Mouse (Mus musculus) liver, embryonic 12.5 days (tissue): ENCODE results near the gene Trim8. TPM values are rescaled to one million over a fixed set of nuclear protein-coding genes. Genes with fewer than 3 reads are reported as not detected.
A peak's percentile ranks its signal among the peaks of the same experiment; 100 is the strongest.

Source experiments
- ATAC-seq: fragments of 200-750 bp; cut with Nextera tagmentation; 2 replicates; pipeline ENCODE4 v1.8.0; 2017; ENCODE audit warnings: moderate number of reproducible peaks, mild to moderate bottlenecking, moderate library complexity
- H3K27ac ChIP-seq: fragments of 300-500 bp; sonication (generic); 2 replicates; pipeline ENCODE4 v1.5.1; 2016; ENCODE audit warnings: mild to moderate bottlenecking
- H3K27me3 ChIP-seq: fragments of 300-500 bp; sonication (generic); replicated peaks from 2 replicates; pipeline ENCODE4 v1.6.1; 2016; ENCODE audit warnings: mild to moderate bottlenecking, moderate library complexity
- H3K36me3 ChIP-seq: fragments of 300-500 bp; sonication (generic); 2 replicates; pipeline ENCODE4 v1.6.1; 2016; ENCODE audit warnings: mild to moderate bottlenecking, moderate library complexity
- H3K4me1 ChIP-seq: fragments of 300-500 bp; sonication (generic); 2 replicates; pipeline ENCODE4 v1.6.1; 2016
- H3K4me2 ChIP-seq: fragments of 300-500 bp; sonication (generic); 2 replicates; pipeline ENCODE4 v1.6.1; 2016; ENCODE audit warnings: mild to moderate bottlenecking, moderate library complexity
- H3K4me3 ChIP-seq: fragments of 300-500 bp; sonication (generic); 2 replicates; pipeline ENCODE4 v1.5.1; 2016; ENCODE audit warnings: mild to moderate bottlenecking, moderate library complexity
- H3K9ac ChIP-seq: fragments of 300-500 bp; sonication (generic); 2 replicates; pipeline ENCODE4 v1.6.1; 2016; ENCODE audit warnings: mild to moderate bottlenecking, moderate library complexity
- H3K9me3 ChIP-seq: fragments of 300-500 bp; sonication (generic); replicated peaks from 2 replicates; pipeline ENCODE4 v1.6.1; 2016; ENCODE audit warnings: mild to moderate bottlenecking, moderate library complexity
- WGBS: fragments of 180-500 bp; shearing (Covaris S2); methylation state at CpG from one replicate; pipeline ENCODE4 v1.1.7; 2016; ENCODE audit not compliant: insufficient replicate concordance; 5-methylcytosine and 5-hydroxymethylcytosine counted together
- polyA plus RNA-seq: library from polyadenylated mRNA; unstranded; fragments of >200 nt; fragmentation: Nextera tagmentation; extraction: Ambion mirVana; gene quantifications from 2 replicates; pipeline ENCODE4 v1.2.1, GENCODE M21; 2016

The Trim8 gene
- polyA plus RNA-seq, 1 experiment from 2014 or later = 19.0 TPM

DNA sequence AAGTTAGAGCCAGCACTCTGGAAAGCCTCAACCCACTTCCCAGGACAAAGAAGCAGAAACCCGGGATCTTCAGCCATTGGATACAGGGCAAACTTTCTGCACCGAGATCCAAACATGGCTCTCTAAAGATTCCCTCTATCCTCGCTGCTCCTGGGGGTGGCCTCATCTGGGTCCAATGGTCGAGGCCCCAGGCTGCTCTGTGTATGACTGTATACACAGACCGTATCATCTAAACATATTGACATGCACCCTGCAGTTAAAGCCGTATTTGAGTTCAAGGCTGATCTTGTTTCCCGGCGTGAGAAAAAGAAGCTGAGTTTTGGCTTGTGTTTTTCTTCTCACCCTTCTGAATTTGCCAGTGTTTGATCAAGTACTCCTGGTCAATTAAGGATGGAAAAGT lies 41.2 kb downstream of the Trim8 start:
- H3K36me3 ChIP-seq = peaks cover 13% of the 10 kb centered on the region; the same call in 1 of the 2 replicates
- no peak overlapping the region for H3K9ac ChIP-seq
- H3K4me1 ChIP-seq = peaks cover 15% of the 10 kb centered on the region
- H3K4me3 ChIP-seq = no peak overlapping the region
- H3K4me2 ChIP-seq = no peak overlapping the region
- WGBS = 73% methylated on average over 8 of the region's 8 CpGs
- H3K9me3 ChIP-seq = no peaks in the 10 kb centered on the region
- no peaks in the 10 kb centered on the region for H3K27me3 ChIP-seq
- no peak overlapping the region; the same call in 1 of the 2 replicates for H3K27ac ChIP-seq
- ATAC-seq = no peak

DNA sequence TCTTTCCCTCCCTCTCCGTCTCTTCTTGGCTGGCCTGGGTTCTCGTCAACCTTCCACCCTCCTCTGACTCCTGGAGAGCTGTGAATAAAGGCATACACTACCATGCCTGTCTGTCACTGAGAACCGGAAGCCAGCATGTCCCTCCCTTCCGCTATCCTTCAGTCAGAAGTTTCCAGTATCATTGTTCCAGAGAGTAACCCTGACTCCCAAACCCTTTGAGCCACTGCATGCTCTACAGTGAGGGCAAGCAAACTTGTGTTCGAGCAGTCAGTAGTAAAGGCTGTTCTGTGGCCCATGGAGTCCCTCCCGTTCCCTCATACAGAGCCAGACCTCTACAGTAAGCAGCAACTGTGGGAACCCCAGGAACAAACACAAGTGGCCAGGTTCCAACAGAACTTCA lies 46.1 kb downstream of the Trim8 start:
- Histone ChIP-seq H3K27me3 (no peaks in the 10 kb centered on the region), H3K9me3 (no peaks in the 10 kb centered on the region), H3K27ac (no peak overlapping the region), H3K36me3 (peaks cover 35% of the 10 kb centered on the region), H3K4me3 (no peak overlapping the region), H3K4me1 (peaks cover 10% of the 10 kb centered on the region), H3K4me2 (no peak overlapping the region), H3K9ac (peak overlapping the region; percentile 30; the same call in 1 of the 2 replicates)
- ATAC-seq = no peak
- WGBS = 75% methylated on average over 6 of the region's 6 CpGs

DNA sequence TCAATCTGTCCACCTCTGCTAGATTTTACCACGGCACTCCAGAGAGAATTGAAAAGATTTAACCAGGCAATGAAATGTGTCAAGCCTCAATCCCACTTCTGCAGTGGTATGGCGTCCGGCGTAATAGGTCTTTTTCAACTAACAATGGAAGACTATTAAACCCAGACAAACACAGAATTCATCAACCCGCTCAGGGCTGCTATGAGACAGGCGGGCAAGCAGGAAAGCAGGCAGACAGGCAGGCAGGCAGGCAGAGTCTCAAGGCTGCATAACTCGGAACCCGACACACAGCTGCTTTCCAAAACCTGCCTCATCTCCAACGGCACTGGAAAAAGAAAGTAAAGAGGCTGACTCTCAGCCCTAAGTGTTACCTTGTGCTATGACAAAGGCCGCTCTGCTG lies 46.6 kb downstream of the Trim8 start:
- Histone ChIP-seq H3K9me3 (no peaks in the 10 kb centered on the region), H3K4me2 (no peak overlapping the region), H3K27me3 (no peaks in the 10 kb centered on the region), H3K4me1 (peaks cover 16% of the 10 kb centered on the region), H3K4me3 (no peak overlapping the region), H3K9ac (no peak overlapping the region), H3K36me3 (peaks cover 35% of the 10 kb centered on the region), H3K27ac (no peak overlapping the region)
- no peak for ATAC-seq
- 86% methylated on average over 10 of the region's 10 CpGs for WGBS

DNA sequence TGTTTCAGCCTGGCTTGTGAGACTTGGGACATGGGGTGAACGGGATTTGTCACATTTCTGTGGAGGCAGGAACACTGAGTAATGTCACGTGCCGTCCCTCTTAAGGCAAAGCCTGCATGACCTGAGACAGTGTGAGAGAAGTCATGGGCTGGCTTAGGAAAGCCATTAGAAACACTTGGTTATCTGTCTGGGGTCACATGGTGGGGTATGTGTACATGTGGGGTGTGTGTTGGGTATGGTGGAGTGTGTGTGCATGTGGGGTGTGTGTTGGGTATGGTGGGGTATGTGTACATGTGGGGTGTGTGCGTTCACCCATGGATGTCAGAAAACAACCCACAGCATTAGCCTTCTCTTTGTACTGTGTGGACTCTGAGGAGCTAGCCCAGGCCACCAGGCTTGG lies 48.9 kb downstream of the Trim8 start:
- ATAC-seq = no peak; the same call in 1 of the 2 replicates
- peaks cover 35% of the 10 kb centered on the region for H3K36me3 ChIP-seq
- no peak overlapping the region for H3K4me3 ChIP-seq
- peaks cover 34% of the 10 kb centered on the region for H3K4me1 ChIP-seq
- H3K9me3 ChIP-seq = no peaks in the 10 kb centered on the region
- H3K4me2 ChIP-seq = no peak overlapping the region
- no peaks in the 10 kb centered on the region for H3K27me3 ChIP-seq
- 80% methylated on average over 4 of the region's 4 CpGs for WGBS
- H3K27ac ChIP-seq = no peak overlapping the region
- H3K9ac ChIP-seq = no peak overlapping the region

DNA sequence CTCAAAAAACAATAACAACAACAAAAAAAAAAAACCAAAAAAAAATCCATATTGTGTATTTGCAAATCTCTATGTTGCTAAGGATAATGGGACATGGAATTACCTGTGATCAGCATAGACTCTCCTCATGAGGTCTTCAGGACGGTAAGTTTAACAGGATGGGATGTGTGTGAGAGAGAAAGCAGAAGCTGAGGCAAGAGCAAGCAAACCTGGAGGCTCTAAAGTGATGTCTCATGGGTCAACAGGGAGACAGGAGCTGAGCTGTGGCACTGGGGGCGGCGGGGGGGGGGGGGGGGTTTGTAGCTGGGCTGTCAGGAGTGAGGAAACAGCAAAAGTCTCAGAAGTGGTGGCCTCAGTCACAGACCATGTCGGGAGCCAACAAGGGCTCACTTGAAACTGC lies 51.0 kb downstream of the Trim8 start:
- no peak for ATAC-seq
- Histone ChIP-seq H3K9me3 (no peaks in the 10 kb centered on the region), H3K27me3 (no peaks in the 10 kb centered on the region), H3K27ac (peak overlapping the region; percentile 64; the same call in 1 of the 2 replicates), H3K36me3 (peaks cover 45% of the 10 kb centered on the region), H3K4me3 (no peak overlapping the region), H3K4me1 (peaks cover 30% of the 10 kb centered on the region), H3K4me2 (no peak overlapping the region), H3K9ac (no peak overlapping the region)
- WGBS = 58% methylated on average over 4 of the region's 4 CpGs

DNA sequence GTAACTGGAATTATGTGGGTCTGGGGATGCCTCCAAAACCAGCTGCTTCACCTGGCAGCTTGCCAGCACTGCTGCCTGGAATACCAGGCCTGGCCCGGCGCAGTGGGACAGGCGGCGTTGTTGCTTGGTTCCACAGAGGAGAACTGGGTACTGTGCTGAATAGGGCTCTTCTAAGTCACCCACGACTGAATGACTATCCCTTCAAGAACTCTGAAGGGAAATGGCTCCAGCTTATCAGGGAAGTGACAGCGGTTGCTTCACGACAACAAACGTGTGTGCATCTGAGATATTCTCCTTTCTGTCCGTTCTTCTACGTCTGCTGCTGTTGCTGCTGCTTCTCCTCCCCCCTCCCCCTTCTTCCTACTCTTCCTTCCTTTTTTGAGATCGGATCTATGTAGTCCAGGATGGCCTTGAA lies 52.0 kb downstream of the Trim8 start:
- Histone ChIP-seq H3K4me3 (no peak overlapping the region), H3K27me3 (no peaks in the 10 kb centered on the region), H3K4me2 (peak overlapping the region; percentile 61), H3K4me1 (peaks cover 31% of the 10 kb centered on the region), H3K9ac (peak overlapping the region; percentile 53), H3K27ac (peak overlapping the region; percentile 88), H3K9me3 (no peaks in the 10 kb centered on the region), H3K36me3 (peaks cover 41% of the 10 kb centered on the region)
- peak; percentile 89 for ATAC-seq
- 13% methylated on average over 11 of the region's 11 CpGs for WGBS

DNA sequence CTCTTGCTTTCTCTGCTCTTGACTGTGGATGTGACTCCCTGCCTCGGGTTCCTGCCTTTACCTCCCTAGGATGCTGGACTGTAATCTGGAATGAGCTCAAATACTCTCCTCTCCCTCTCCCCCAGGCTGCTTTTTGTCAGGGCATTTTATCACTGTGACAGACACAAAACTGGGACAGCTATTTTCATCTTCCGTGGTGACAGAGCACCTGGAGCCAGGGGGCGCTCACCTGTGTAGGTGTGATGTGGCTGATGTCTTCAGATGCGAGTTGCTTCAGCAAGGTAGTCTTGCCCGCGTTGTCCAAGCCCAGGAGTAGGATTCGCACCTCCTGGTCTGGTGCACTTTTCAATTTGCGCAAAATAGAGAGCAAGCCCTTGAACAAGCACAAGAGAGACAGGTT lies 56.5 kb downstream of the Trim8 start:
- Histone ChIP-seq H3K36me3 (peaks cover 13% of the 10 kb centered on the region), H3K27ac (no peak overlapping the region), H3K4me3 (no peak overlapping the region), H3K27me3 (no peaks in the 10 kb centered on the region), H3K4me1 (peaks cover 36% of the 10 kb centered on the region), H3K9me3 (no peaks in the 10 kb centered on the region), H3K4me2 (no peak overlapping the region), H3K9ac (no peak overlapping the region)
- ATAC-seq = no peak
- 72% methylated on average over 8 of the region's 8 CpGs for WGBS

DNA sequence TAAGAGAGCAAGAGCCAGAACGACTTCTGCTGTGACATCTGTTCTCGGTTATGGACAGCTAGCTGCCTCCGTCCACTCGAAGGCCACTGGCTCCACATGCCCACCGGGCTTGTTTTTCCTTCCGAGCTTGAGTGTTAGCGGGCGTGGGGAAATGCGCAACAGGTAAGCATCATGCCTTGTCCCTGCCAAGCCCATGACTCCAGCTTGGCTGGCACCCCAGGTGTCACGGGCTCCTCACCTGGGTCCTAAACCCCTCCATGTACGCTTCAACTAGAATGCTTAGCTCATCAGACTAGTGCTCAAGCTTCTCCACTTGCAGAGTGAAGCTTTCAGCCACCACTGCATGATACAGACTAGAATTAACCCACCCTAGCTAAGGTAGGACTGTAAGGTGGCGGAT lies 57.1 kb downstream of the Trim8 start:
- no peaks in the 10 kb centered on the region for H3K27me3 ChIP-seq
- no peak for ATAC-seq
- 76% methylated on average over 12 of the region's 12 CpGs for WGBS
- H3K36me3 ChIP-seq = peaks cover 13% of the 10 kb centered on the region
- no peak overlapping the region for H3K9ac ChIP-seq
- no peak overlapping the region for H3K27ac ChIP-seq
- H3K4me2 ChIP-seq = no peak overlapping the region
- H3K4me1 ChIP-seq = peaks cover 35% of the 10 kb centered on the region
- no peak overlapping the region for H3K4me3 ChIP-seq
- no peaks in the 10 kb centered on the region for H3K9me3 ChIP-seq

DNA sequence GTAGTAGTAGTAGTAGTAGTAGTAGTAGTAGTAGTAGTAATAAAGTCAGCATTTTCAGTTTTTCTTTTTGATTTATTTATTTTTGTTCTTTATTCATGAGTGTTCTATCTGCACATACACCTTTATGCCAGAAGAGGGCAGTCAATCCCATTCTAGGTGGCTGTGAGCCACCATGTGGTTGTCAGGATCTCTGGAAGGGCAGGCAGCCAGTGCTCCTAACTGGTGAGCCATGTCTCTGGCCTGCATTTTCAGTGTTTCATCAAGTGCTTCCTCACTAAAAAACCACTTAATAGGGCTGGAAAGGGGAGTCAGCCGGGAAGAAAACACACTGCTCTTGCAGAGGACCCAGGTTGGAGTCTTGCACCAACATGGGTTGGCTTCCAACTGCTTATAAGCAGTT lies 60.6 kb downstream of the Trim8 start:
- no peaks in the 10 kb centered on the region for H3K9me3 ChIP-seq
- no peak overlapping the region for H3K27ac ChIP-seq
- peaks cover 22% of the 10 kb centered on the region for H3K4me1 ChIP-seq
- H3K27me3 ChIP-seq = no peaks in the 10 kb centered on the region
- H3K4me2 ChIP-seq = no peak overlapping the region
- no peak overlapping the region for H3K9ac ChIP-seq
- WGBS = 31% methylated on average over 1 of the region's 1 CpGs
- no peak overlapping the region for H3K4me3 ChIP-seq
- H3K36me3 ChIP-seq = peaks cover 1% of the 10 kb centered on the region
- no peak for ATAC-seq

DNA sequence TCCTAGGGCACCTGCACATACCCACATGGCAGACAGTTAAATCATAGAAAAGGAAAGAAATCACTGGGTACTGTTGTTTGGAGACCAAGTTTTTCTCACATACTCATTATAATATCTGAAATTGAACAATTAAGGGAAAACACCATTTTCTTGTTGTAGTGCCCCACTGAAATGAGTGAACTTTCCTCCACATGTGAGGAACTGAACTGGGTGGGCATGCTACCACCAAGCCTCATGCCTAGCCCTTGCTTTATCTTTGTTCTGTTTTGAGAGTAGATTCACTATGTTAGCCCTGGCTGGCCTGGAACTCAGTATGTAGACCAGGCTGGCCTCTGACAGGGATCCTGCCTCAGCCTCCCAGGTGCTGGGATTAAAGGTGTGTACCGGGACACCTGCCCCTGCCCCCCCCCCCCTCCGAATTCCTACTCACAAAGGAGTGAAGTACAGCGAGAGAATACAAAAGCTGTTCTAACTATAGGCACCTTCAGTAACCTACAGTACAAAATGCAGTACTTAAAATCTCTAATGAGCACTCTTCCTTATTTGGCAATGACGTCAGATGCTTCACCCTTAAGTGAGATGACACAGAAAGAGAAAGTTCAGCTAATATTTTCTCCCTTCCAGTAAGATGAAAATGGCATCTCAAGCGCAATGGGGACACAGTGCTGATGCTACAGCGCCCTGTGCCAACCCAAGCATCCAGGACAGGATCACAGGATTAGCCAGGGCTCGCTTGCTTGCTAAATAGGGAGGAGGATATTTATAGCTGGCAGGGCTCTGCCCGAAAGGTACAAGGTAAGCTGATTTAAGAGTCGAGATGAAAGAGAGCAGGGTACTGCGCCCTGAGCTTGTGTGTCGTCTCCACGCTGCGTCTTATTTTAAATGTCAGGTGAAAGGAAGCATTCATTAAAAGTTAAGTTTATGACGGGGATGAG lies 61.3 kb downstream of the Trim8 start:
- Histone ChIP-seq H3K27me3 (no peaks in the 10 kb centered on the region), H3K9me3 (no peaks in the 10 kb centered on the region), H3K9ac (no peak overlapping the region), H3K4me3 (no peak overlapping the region), H3K27ac (no peak overlapping the region), H3K4me2 (no peak overlapping the region), H3K4me1 (peaks cover 22% of the 10 kb centered on the region), H3K36me3 (no peaks in the 10 kb centered on the region)
- WGBS = 83% methylated on average over 14 of the region's 14 CpGs
- no peak for ATAC-seq

DNA sequence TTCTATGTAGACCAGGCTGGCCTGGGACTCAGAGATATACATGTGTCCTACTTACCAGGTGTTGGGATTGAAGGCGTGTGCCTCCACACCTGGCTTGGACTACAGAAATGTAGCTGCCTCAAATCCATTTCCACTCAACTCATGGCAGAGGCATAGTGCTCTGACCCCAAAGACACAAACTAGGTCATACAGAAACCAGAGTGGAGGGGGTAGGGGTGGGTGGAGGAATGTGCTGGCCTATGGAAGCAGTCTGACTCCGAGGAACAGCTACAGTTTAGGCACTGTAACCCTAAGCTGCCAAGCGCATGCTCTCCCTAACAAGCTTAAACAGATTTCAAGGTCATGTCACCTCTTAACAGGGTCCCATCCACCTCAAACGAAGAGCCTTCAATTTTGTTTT lies 62.1 kb downstream of the Trim8 start:
- Histone ChIP-seq H3K9me3 (no peaks in the 10 kb centered on the region), H3K9ac (no peak overlapping the region), H3K4me1 (peaks cover 20% of the 10 kb centered on the region), H3K27ac (no peak overlapping the region), H3K4me2 (no peak overlapping the region), H3K36me3 (no peaks in the 10 kb centered on the region), H3K4me3 (no peak overlapping the region), H3K27me3 (no peaks in the 10 kb centered on the region)
- no peak for ATAC-seq
- 76% methylated on average over 4 of the region's 4 CpGs for WGBS

DNA sequence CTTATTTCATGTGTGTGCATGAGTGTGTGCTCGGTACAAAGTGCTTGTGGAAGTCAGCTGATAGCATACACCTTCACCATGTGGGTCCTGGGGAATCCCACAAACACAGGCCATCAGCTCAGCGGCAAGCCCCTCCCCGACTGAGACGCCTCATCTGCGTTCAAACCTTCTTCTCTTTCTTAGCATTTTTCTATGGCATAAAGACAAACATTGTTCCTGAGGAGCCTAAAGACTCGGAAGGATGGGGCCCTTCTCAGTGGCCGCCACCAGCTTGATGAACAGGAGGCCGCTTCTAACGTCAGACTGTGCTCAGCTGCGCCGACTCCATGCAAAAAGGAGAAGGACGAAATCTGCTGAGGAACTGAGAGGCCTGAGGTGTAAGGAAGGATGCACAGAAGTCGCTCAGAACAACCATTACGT lies 62.6 kb downstream of the Trim8 start:
- WGBS = 66% methylated on average over 14 of the region's 14 CpGs
- Histone ChIP-seq H3K4me1 (peaks cover 16% of the 10 kb centered on the region), H3K4me2 (no peak overlapping the region), H3K27ac (no peak overlapping the region), H3K36me3 (no peaks in the 10 kb centered on the region), H3K9me3 (no peaks in the 10 kb centered on the region), H3K4me3 (no peak overlapping the region), H3K27me3 (no peaks in the 10 kb centered on the region), H3K9ac (no peak overlapping the region)
- no peak for ATAC-seq
